Mouse (Mus musculus) hematopoietic stem cell, adult 5-6 weeks (primary cell): ENCODE measurements around the gene Pfdn6. TPM values are rescaled to one million over a fixed set of nuclear protein-coding genes. Genes with fewer than 3 reads are reported as not detected.
A peak's percentile ranks its signal among the peaks of the same experiment; 100 is the strongest.
"Not testable (repeated sequence)": the region's sequence is repeated elsewhere in the genome, so short reads cannot be mapped to it uniquely, and the experiment has no call there.

Experiments
- ATAC-seq, 2 experiments: fragments of 125-278 bp in 1 of 2; replicated peaks in 1 of 2; 2 replicates each; pipeline ENCODE4 v1.8.0; 2016 to 2017; ENCODE audit warnings: inconsistent platforms in 2 of 2, mild to moderate bottlenecking in 2 of 2, moderate number of reproducible peaks in 2 of 2, low read depth in 1 of 2, moderate TSS enrichment in 1 of 2; ENCODE audit not compliant: low FRiP score in 2 of 2, poor library complexity in 2 of 2, severe bottlenecking in 2 of 2, insufficient read depth in 1 of 2, low TSS enrichment in 1 of 2
- total RNA-seq: library from RNA; stranded (forward); fragments of 172-1452, 232-1000 nt; gene quantifications from 2 replicates; pipeline ENCODE4 v1.2.3, GENCODE M21; 2017

Gene Pfdn6
- total RNA-seq, 1 experiment from 2014 or later, result 115 TPM

DNA sequence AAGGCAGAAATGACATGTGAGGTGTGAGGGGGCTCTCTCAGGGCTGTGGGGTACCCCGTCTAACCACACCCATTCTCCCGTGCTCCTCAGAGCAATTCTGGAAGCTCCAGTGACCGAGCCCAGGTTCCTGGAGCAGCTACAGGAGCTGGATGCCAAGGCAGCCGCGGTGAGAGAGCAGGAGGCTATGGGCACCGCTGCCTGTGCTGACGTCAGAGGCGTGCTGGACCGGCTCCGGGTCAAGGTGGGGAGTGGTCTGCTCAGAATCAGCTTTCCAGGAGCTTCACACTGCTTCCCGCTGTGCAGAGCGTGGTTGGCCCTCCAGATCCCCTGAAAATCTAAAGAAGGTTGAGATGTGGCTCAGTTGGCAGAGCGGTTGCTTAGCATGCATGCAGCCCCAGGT, 19.0 kb upstream of the Pfdn6 start:
- no peak for ATAC-seq

DNA sequence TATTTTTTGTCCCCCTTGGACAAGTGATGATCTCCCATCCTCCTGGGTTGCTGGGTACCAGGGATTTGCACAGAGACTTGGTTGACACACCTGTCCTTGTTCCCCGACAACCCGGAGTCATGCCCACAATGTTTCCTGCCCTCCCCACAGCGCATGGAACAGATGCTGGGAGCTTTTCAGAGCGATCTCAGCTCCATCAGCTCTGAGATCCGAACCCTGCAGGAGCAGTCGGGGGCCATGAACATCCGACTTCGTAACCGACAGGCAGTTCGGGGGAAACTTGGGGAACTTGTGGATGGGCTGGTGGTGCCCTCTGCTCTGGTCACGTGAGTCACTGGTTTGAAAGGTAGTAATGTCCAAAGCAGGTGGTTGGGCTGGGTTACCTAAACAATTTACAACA, 18.3 kb upstream of the Pfdn6 start:
- ATAC-seq, result no peak

DNA sequence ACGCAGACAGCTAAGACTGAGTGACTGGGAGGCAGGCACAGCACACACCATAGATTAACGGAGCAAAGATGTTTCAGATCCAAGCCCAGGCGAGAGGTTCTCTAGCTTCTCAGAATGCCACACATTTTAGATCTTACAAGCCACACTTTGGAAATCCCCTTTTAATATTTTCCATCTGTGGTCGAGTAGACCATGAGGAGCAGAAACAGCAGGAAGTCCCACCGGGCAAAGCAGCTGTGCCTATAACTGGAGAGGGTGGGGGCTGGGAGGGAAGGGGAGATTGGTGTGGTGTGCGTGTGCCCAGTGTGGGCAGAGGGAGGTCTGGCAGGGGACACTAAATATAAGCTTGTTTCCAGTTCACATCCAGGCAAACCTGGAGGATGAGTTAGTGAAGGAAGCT, 17.4 kb upstream of the Pfdn6 start:
- ATAC-seq, result no peak

DNA sequence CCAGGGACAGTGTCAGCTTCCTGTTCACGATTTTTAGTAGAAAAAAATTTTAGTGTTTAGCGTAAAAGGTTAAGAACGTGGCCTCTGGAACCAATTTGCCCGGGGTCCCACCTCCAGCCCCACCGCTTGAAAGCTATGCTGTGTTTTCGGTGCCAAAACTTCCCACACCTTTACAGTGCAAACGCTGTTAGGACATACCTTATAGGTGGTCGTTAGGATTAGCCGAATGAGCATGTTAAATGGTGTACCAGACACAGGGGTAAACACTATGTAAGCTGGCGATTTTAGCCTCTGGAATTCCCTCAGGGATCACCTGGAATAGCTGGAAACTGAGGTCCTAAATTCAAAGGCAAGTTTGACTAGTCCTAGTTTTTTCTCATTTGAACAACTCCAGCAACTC, 16.2 kb upstream of the Pfdn6 start:
- no peak for ATAC-seq

DNA sequence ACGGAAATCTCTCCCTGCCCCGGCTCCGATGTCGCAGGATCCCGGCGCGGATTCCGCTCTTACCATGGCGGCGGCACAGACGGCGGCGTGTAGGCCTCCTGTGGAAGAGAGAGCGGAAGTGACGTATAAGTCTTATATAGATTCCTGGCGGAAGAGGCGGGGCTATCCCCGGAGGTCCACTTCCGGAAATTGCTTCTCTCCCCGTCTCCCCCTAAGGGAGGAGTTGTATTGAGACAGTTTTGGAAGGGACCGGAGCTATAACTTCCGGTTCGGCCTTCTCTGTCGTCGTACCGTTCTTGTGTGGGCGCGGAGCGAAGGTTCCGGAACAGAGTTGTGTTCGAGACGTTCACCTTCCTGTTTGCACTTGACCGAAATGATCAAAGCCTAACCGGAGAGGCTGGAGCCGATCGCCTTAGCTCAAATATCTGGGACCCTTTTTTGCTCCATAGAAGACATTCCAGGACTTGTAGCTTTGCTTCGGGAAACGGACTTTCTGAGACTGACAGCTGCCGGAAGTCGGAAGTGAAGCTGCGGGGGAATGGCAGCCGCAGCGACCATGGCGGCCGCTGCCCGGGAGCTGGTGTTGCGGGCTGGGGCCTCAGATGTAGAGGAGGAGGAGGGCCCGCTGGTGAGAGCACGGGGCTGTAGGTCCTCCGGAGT, 15.5 kb upstream of the Pfdn6 start, which contains the start of the genes Vps52 and Rps18:
Gene Vps52 (plus strand): TSS at position 258 of the 660 bp plus-strand sequence.
Gene Rps18 (minus strand): TSS at position 447 of the 660 bp plus-strand sequence.
- peak; percentile 77 to 85 for ATAC-seq

DNA sequence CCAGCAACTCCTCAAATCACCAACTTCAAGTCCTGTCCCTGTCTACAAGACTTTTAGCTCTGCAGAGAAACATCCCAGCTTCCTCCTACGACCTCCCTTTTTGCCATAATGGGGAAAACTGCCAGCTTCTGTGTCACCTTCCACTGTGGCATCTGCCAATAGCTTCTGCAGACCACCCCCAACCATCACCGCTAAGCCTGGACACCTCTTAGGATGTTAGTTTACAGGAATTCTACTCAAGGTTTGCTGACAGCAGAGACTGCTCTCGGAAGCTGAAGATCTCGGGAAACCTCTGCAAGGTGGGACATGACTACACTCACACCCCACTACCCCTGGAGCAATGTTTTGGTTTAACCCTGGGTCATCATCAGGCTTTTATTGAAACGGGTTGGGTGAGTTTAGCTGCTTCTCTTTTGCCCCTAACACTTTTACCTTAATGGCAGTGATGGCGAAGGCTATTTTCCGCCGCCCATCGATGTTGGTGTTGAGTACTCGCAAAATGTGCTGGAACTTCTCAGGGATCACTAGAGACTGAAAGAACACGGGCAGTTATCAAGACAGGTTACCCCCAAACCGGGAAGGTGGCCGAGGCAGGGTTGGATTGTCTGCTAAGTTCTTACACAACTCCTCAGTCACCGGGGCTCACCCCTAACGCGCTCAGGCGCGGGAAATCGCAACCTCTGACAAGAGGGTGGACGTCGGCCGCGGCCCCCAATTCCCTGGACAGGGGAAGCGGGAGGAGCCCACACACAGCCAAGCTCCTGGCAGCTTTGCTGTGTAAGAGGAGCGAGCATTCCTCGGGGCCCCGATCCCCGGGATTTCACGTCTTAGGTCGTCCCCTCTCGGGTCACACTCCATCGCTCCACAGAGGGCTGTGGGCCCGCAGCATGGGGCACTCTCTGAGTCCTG, 14.8 kb upstream of the Pfdn6 start:
- ATAC-seq, result 0 out of 4 replicates have a peak, but pooled peaks have one; percentile 1

DNA sequence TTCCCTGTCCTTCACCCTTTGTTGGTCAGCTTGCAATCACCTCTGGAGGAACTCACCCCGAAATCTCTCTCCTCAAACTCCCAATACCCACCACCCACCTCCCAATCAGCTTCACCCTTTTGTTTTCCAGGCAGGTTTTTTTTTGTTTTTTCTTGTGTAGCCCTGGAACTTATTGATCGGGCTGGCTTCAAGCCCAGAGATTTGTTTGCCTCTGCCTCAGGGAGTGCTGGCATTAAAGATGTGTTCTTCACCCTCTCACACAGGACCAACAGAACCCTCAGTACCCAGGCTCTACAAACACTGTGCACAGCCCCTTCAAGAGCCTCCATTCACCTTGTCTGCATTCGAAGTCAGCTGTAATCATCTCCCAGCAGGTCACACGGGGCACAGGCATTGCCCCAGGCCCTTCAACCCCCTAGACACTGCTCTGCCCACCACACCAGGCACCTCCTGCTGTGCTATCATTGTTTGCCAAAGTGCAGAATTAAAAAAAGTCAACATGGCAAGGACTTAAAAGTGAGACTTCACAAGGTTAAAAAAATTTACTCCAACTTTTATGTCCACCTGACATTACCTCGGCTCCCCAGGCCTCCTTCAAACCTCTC, 13.9 kb upstream of the Pfdn6 start:
- ATAC-seq, result no peak

DNA sequence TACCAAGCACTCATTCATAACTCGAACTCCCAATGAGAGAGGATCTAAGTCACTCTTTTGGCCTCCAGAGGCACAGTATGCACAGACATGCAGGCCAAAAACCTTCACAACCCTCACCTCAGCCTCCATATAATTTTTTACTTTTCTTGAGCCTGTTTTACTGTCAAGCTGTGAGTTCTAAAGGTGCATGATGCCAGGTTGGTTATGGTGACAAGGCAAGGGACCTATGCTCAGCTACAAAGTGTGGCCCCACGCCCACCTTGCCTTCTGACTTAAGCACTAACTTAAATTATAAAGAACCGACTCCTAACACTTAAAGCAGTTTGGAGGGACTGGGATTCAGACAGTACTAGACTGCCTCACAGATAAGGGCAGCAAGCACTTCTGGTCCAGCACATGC, 13.2 kb upstream of the Pfdn6 start:
- no peak for ATAC-seq

DNA sequence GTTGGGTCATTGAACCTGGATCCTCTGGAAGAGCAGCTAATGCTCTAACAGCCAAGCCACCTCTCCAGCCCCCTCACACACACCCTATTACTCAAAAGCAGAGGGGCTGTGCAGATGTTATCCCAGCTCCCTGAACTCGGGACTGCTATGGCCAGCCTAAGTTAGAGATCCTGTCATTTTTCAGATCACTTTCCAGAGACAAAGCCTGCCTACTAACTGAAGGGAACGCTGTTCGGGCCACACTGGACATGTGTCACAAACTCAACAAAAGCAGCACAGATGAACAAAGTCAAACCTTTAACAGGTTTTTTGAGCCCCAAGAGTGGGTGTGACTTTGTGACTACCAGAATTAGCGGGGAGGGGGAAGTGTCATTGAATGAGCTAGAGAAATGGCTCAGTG, 12.7 kb upstream of the Pfdn6 start:
- ATAC-seq, result no peak

DNA sequence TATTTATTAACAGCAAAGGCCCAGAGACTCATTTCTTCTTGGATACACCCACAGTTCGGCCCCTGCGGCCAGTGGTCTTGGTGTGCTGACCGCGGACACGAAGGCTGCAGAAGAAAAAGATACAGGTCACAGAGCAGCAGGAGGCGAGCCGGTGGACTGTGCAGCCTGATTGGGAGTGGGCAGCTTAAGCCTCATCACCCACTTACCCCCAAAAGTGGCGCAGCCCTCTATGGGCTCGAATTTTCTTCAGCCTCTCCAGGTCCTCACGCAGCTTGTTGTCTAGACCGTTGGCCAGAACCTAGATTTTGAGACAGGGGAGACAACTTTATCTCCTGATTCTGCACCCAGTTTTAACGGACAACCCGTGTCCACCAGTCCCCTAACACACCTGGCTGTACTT, 11.9 kb upstream of the Pfdn6 start:
- not testable (repeated sequence) for ATAC-seq

DNA sequence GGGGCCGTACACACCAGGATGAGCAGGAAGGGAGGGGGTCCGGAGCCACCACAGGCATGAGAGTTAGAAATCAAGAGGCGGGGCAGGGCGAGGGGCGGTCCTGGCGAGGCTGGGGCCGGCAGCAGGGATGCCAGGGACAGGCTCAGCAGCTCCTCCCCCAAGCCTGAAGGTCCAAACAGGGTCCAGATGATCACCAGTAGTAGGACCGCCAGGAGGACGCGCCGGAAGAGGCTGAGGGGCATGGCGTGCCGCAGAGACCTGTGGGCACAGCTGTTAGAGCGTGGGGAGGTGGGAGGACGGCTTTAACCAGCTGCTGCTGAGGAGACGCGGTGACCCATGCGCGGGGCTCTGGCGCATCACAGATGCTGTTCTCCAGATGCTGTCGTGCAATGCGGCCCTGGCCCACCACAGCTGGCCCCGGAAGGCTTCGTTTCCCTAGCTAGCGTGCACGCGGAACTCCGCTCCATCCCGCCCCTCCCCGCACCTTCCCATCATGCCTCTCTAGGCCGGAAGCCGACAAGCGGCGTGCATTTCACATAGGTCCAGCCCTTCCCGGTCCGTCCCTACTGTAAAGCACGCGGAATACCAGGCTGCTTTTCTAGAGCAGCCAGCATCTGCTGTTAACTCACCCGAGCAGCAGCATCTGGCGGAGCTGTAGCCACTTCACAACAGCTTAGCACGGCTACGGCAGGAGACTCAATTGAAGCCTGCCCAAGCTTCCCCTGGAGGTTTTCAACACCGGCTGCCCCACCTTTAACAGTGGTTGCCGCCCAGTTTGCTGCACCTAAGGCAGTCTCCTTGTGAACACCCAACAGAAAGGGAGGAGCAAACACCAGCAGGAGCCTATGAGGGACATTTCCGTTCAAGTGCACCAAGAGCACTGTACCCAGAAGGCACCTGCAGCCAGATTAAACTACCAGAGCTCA, 11.1 kb upstream of the Pfdn6 start, which contains the start of gene B3galt4:
Gene B3galt4 (minus strand): TSS at position 468 of the 926 bp plus-strand sequence.
- peak; percentile 35 to 55 for ATAC-seq

DNA sequence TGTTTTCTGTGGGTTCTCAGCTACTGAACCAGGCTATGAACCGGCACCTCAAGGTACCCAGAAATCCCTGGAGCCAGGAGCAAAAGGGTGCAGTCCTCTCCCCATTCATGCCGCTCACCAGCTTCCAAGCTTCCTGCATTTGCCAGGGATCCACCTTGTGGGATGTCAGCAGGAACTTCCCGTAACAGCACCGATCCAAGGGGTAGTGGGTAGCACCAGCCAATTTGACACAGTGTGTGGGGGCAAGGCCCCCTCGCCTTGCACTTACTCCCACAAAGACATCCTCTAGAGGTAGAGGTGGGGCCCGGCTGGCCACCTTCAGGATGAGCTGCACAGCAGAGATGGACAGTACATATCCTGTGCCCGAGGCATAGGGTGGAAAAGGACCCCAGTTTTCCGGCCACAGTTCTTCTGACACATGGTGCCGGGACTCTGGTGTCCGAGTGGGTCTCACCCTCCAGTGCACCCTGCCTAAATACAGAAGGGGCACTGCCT, 10.0 kb upstream of the Pfdn6 start:
- ATAC-seq, result no peak

DNA sequence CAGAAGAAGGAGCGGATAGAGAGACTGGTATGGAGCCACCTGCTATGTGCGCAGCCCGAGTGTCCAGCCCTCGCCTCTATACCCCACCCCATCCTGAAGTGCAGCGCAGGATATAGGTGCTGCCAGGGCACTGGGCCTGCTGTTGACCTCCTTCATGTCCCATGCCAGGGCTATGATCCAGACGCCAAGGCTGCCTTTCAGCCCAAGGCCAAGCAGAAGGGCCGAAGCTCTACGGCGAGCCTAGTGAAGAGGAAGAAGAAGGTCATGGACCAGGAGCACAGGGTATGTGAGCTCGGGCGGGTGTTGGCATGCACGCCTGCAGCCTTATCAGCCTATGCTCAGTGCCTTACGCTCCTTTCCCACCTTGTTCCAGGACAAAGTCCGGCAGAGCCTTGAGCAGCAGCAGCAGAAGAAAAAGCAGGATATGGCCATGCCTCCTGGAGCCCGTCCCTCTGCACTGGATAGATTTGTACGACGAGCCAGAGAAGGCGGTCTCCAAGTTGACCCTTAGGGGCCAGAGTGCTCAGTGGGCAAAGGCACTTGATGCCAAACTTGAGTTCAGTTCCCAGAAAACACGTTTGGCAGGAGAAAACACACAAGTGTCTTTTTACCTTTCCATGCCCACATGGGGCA, 8.9 kb upstream of the Pfdn6 start:
- no peak for ATAC-seq

DNA sequence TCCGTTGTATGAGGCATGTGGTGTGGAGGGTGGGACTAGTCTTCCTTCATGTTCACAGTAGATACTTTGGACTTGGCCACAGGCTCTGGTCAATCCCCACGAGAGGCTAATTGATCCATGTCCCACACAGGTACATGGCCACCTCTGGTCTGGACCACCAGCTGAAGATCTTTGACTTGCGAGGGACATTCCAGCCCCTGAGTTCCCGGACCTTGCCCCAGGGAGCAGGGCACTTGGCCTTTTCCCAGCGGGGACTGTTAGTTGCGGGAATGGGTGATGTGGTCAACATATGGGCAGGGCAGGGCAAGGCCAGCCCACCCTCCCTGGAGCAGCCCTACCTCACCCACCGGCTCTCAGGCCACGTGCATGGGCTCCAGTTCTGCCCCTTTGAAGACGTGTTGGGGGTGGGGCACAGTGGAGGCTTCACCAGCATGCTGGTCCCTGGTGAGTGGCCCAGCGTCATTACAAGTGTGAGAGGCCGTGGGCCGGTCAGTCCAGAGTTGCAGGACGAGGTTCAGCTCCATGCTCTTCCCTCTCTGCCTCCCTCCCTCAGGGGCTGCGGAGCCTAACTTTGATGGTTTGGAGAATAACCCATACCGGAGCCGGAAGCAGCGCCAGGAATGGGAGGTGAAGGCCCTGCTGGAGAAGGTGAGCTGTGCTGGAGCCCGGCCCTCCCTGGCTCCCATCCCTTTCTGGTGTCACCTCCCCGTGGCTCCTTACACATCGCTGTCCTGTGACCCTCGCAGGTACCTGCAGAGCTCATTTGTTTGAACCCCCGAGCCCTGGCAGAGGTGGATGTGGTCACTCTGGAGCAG, 8.2 kb upstream of the Pfdn6 start:
- ATAC-seq, result no peak

DNA sequence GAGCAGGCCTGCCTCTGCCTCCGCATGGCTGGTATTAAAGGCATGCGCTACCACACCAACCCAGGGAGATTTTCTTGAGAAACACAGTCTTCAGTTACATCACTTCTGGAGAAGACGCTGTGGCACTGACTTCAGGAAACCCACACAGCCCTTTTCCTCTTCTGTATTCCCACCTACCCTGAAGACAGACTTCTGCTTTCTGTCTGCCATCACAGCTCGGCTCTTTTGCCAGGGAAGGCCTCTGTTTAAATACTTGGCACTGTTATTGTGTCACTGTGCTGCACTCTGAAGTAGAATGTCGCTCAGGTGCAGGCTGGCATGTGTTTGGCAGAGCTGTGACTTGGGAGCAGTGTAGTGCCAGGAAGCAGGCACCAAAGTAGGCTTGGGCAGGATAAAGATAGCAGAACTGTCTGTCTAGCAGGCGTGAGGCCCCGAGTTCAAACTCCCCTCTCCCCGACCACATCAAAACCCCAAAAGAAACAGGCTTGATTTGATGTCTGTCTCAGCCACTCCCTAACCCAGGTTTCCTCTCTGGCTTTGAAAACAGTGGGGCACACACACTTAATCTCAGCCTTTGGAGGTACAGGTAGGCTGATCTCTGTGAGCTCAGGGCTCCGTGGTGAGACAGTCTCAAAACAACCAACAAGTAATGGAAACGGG, 7.4 kb upstream of the Pfdn6 start:
- ATAC-seq, result peak; percentile 54
